Mouse (Mus musculus) CH12.LX (cell line): ENCODE results near the gene Dscam.

Experiments used
- CTCF ChIP-seq, 2 experiments: IDR thresholded peaks in 1 of 2; conservative IDR thresholded peaks in 1 of 2; 2 replicates each; pipeline ENCODE4 v1.5.1; 2011 to 2012; ENCODE audit warnings: low read depth in 2 of 2, low read length in 2 of 2, improper control_type of control experiment in 1 of 2, inconsistent platforms in 1 of 2, mild to moderate bottlenecking in 1 of 2, moderate library complexity in 1 of 2
- EP300 ChIP-seq: IDR thresholded peaks from 2 replicates; pipeline ENCODE4 v1.6.1; 2011; ENCODE audit warnings: low read length, improper control_type of control experiment
- HCFC1 ChIP-seq: IDR thresholded peaks from 2 replicates; pipeline ENCODE4 v1.6.1; 2012; ENCODE audit warnings: low read depth, mild to moderate bottlenecking, inconsistent platforms, low read length, improper control_type of control experiment
- MAZ ChIP-seq: IDR thresholded peaks from 2 replicates; pipeline ENCODE4 v1.6.1; 2012; ENCODE audit warnings: low read depth, mild to moderate bottlenecking, inconsistent platforms, low read length, improper control_type of control experiment, moderate library complexity
- NELFE ChIP-seq: IDR thresholded peaks from 2 replicates; pipeline ENCODE4 v1.6.1; 2011; ENCODE audit warnings: low read depth, low read length, improper control_type of control experiment
- POLR2A ChIP-seq: IDR thresholded peaks from 2 replicates; pipeline ENCODE4 v1.6.1; 2011; ENCODE audit warnings: low read depth, mild to moderate bottlenecking, improper control_type of control experiment, low read length
- UBTF ChIP-seq: IDR thresholded peaks from 2 replicates; pipeline ENCODE4 v1.6.1; 2012; ENCODE audit warnings: low read depth, mild to moderate bottlenecking, inconsistent platforms, low read length, improper control_type of control experiment, moderate library complexity
- USF2 ChIP-seq: conservative IDR thresholded peaks from 2 replicates; pipeline ENCODE4 v1.6.1; 2011; ENCODE audit warnings: low read depth, low read length, improper control_type of control experiment

GRCm38 (mm10) chr16:96634097-96634790 is 536.3 kb downstream of the Dscam start:
- TF ChIP-seq MAZ (no peak), CTCF (conservative IDR thresholded peaks at IDR 0.05 in 1 of 2, IDR thresholded peaks at IDR 0.05 in 1 of 2; ENCODE audit: low read depth in 2 of 2, low read length in 2 of 2) (no peak), UBTF (no peak), POLR2A (no peak), NELFE (no peak), EP300 (no peak), USF2 (no peak), HCFC1 (no peak)
